Mouse (Mus musculus) brain, embryonic 14.5 days (tissue): ENCODE data around the gene Gm45618.

ENCODE experiments used
- CTCF ChIP-seq: fragments of 200-500 bp; IDR thresholded peaks from 2 replicates; pipeline ENCODE4 v1.5.1; 2012; ENCODE audit warnings: inconsistent platforms, mild to moderate bottlenecking, moderate library complexity, borderline replicate concordance; ENCODE audit not compliant: insufficient read depth, insufficient read length; ENCODE audit errors: extremely low read depth
- POLR2A ChIP-seq: fragments of 200-500 bp; IDR thresholded peaks from 2 replicates; pipeline ENCODE4 v1.6.1; 2012; ENCODE audit warnings: mild to moderate bottlenecking, inconsistent platforms, borderline replicate concordance; ENCODE audit not compliant: poor library complexity, insufficient read depth, insufficient read length, severe bottlenecking; ENCODE audit errors: extremely low read depth

DNA sequence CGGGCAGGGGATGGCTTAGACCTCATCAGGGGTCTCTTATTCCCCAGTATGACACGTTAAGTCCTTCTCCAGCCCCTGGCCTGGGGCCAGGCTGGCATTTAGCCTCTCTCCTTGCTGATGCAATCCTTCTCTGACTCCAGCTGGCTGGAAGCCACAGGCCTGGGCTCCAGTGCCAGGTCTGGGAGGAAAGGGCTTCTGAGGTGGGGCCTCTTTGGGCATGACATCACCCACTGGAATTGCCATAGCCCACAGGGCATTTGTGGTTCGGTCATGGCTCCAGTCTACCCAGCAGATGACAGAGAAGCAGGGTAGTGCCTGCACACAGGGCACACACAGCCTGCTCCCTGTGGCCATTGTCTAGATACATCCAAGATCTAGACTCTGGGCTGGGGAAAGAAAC, 35.7 kb downstream of the Gm45618 start:
- TF ChIP-seq POLR2A (no peak), CTCF (no peak)
